Mouse (Mus musculus): Measurements from ENCODE around the gene Nnat. TPM values are rescaled to one million over a fixed set of nuclear protein-coding genes. Genes with fewer than 3 reads are reported as not detected.

Nnat gene
- total RNA-seq, 2 experiments from 2014 or later, result 0.20 to 0.36 TPM

- H3K4me3 ChIP-seq, result peak overlapping the region; percentile 69
- DNase-seq, result no peak
- TF ChIP-seq CTCF (IDR thresholded peaks at IDR 0.05), result no peak
- no peak overlapping the region for H3K27ac ChIP-seq
- intact Hi-C loops (cut with DNase I), result no loop called here
Measured at GRCm38 (mm10) chr2:157559440-157559839, 438 bp upstream of the Nnat start.

GRCm38 (mm10) chr2:157560302-157560701 lies 424 bp downstream of the Nnat start:
- no peak for DNase-seq
- H3K4me3 ChIP-seq, result peak overlapping the region; percentile 69
- H3K27ac ChIP-seq, result no peak overlapping the region
- TF ChIP-seq CTCF (IDR thresholded peaks at IDR 0.05), result no peak
- intact Hi-C loops (cut with DNase I), result no loop called here

GRCm38 (mm10) chr2:157561165-157561836 lies 1.4 kb downstream of the Nnat start:
- H3K4me3 ChIP-seq, result peak overlapping the region; percentile 69
- no peak overlapping the region for H3K27ac ChIP-seq
- DNase-seq, result peak; percentile 91
- no peak for TF ChIP-seq CTCF (IDR thresholded peaks at IDR 0.05)
- intact Hi-C loops (cut with DNase I), result no loop called here

- Histone ChIP-seq H3K27ac (0 out of 2 replicates have a peak overlapping the region, but pooled peaks have one; percentile 99), H3K4me3 (no peak overlapping the region)
- no peak for TF ChIP-seq CTCF (IDR thresholded peaks at IDR 0.05)
- intact Hi-C loops (cut with DNase I), result no loop called here
- no peak for DNase-seq
Measured at GRCm38 (mm10) chr2:157563031-157563430, 3.2 kb downstream of the Nnat start.

GRCm38 (mm10) chr2:157564723-157565122 lies 4.8 kb downstream of the Nnat start:
- Histone ChIP-seq H3K4me3 (peak overlapping the region; percentile 86), H3K27ac (peak overlapping the region; percentile 99)
- TF ChIP-seq CTCF (IDR thresholded peaks at IDR 0.05), result no peak
- DNase-seq, result no peak
- intact Hi-C loops (cut with DNase I), result loop anchor here (5.0 kb wide), 1 partner anchor 287 kb away; the partner anchor contains the start of genes Mroh8 and Rpn2

GRCm38 (mm10) chr2:157565446-157565845 lies 5.6 kb downstream of the Nnat start:
- H3K4me3 ChIP-seq, result peak overlapping the region; percentile 86
- intact Hi-C loops (cut with DNase I), result loop anchor here (5.0 kb wide), 1 partner anchor 288 kb away; the partner anchor contains the start of genes Mroh8 and Rpn2
- H3K27ac ChIP-seq, result peak overlapping the region; percentile 99
- TF ChIP-seq CTCF (IDR thresholded peaks at IDR 0.05), result no peak
- DNase-seq, result no peak

- intact Hi-C loops (cut with DNase I), result loop anchor here (5.0 kb wide), 1 partner anchor 289 kb away; the partner anchor contains the start of genes Mroh8 and Rpn2
Measured at GRCm38 (mm10) chr2:157565898-157566259, 6.0 kb downstream of the Nnat start.

GRCm38 (mm10) chr2:157566260-157566952 lies 6.5 kb downstream of the Nnat start:
- H3K4me3 ChIP-seq, result peak overlapping the region; percentile 86
- no peak for TF ChIP-seq CTCF (IDR thresholded peaks at IDR 0.05)
- intact Hi-C loops (cut with DNase I), result loop anchor here (5.0 kb wide), 1 partner anchor 289 kb away; the partner anchor contains the start of genes Mroh8 and Rpn2

More at GRCm38 (mm10) chr2:157565898-157566259, 6.0 kb downstream of the Nnat start:
- no peak for DNase-seq
- Histone ChIP-seq H3K27ac (peak overlapping the region; percentile 99), H3K4me3 (peak overlapping the region; percentile 86)
- TF ChIP-seq CTCF (IDR thresholded peaks at IDR 0.05), result no peak

GRCm38 (mm10) chr2:157567235-157567961 lies 7.5 kb downstream of the Nnat start:
- H3K4me3 ChIP-seq, result peak overlapping the region; percentile 86
- DNase-seq, result no peak
- intact Hi-C loops (cut with DNase I), result loop anchor here (5.0 kb wide), 1 partner anchor 290 kb away; the partner anchor contains the start of genes Mroh8 and Rpn2
- TF ChIP-seq CTCF (IDR thresholded peaks at IDR 0.05), result no peak
- peak overlapping the region; percentile 99 for H3K27ac ChIP-seq

More at GRCm38 (mm10) chr2:157566260-157566952, 6.5 kb downstream of the Nnat start:
- peak overlapping the region; percentile 99 for H3K27ac ChIP-seq
- DNase-seq, result peak; percentile 88

- no peak overlapping the region for H3K27ac ChIP-seq
- intact Hi-C loops (cut with DNase I), result loop anchor here (5.0 kb wide), 1 partner anchor 292 kb away; the partner anchor contains the start of genes Mroh8 and Rpn2
- DNase-seq, result no peak
- TF ChIP-seq CTCF (IDR thresholded peaks at IDR 0.05), result no peak
- no peak overlapping the region for H3K4me3 ChIP-seq
Measured at GRCm38 (mm10) chr2:157568881-157569280, 9.0 kb downstream of the Nnat start.

- intact Hi-C loops (cut with DNase I), result loop anchor here (5.0 kb wide), 2 partner anchors 278 to 293 kb away; partner anchors contain the start of genes Mroh8 and Rpn2
- Histone ChIP-seq H3K4me3 (no peak overlapping the region), H3K27ac (no peak overlapping the region)
- no peak for TF ChIP-seq CTCF (IDR thresholded peaks at IDR 0.05)
- DNase-seq, result no peak
Measured at GRCm38 (mm10) chr2:157569796-157570485, 10.1 kb downstream of the Nnat start.
